Mouse (Mus musculus): ENCODE measurements at regions not wholly inside any gene's neighbourhood (a gene's known extent, or its start where the extent isn't known, plus 50 kb on each side); places are given as distances from the start of the nearest gene placed in this dataset.
"Not testable (repeated sequence)": the region's sequence is repeated elsewhere in the genome, so short reads cannot be mapped to it uniquely, and the experiment has no call there.

DNA sequence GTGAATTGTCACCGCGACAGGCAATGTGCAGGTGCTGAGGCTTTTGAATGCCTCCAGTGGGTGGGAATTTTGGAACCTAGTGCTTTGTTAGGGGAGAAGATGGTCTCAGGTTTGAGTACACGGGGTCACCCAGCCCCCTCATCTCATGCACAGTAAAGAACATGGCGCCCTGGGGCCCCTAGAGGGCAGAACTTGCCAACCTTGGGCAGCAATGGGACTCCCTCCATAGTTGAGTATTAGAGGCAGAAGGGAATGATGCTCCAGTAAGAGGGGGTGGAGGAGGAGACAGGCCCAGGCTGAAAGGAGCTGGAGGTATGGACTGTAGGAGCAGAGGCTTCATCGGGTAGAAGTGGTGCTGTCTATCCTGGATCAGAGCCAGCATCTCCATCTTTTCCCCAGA, 226.1 kb downstream of the Tpra1 start:
- H3K4me3 ChIP-seq (ENCODE audit: low read length); H3K9me3 ChIP-seq (ENCODE audit: control insufficient read depth, low read length); H3K36me3 ChIP-seq (ENCODE audit: control insufficient read depth, insufficient read depth, low read length); H3K27me3 ChIP-seq (replicated peaks; ENCODE audit: control insufficient read depth, insufficient read depth, low read length); H3K4me1 ChIP-seq (ENCODE audit: control insufficient read depth, insufficient read depth, low read depth, low read length); H3K27ac ChIP-seq (ENCODE audit: low read depth, low read length); H3K9ac ChIP-seq (ENCODE audit: low read depth, low read length); H3K4me2 ChIP-seq (ENCODE audit: low read length); ATAC-seq: not testable (repeated sequence)
- 68% methylated on average over 5 of the region's 5 CpGs for WGBS

DNA sequence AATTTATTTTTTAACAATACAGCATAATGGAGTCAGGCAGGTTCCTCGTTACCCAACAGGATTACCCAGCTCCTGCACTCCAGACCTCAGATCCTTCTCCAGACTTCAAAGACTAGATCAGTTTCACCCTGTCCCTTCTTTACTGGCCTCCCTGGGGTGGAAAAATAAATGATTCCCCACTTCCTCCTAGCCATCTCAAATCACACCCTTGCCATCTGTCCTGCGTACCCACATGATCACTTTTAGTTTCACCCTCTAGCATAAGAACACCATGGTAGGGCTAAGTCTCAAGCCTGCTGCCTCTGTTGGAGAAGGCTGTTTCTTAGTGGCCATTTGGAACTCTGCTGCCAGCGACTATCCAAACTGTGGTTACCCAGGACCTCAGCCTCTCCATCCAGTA, 222.0 kb downstream of the Plxna1 start:
- Histone ChIP-seq H3K4me1 (ENCODE audit: control insufficient read depth, insufficient read depth, low read depth, low read length) (no peaks in the 10 kb centered on the region), H3K27ac (ENCODE audit: low read depth, low read length) (no peak overlapping the region), H3K27me3 (replicated peaks; ENCODE audit: control insufficient read depth, insufficient read depth, low read length) (no peaks in the 10 kb centered on the region), H3K4me2 (ENCODE audit: low read length) (no peak overlapping the region), H3K9me3 (ENCODE audit: control insufficient read depth, low read length) (no peaks in the 10 kb centered on the region), H3K9ac (ENCODE audit: low read depth, low read length) (no peak overlapping the region), H3K4me3 (ENCODE audit: low read length) (no peak overlapping the region), H3K36me3 (ENCODE audit: control insufficient read depth, insufficient read depth, low read length) (no peaks in the 10 kb centered on the region)
- no peak for ATAC-seq
- 84% methylated on average over 3 of the region's 3 CpGs for WGBS

DNA sequence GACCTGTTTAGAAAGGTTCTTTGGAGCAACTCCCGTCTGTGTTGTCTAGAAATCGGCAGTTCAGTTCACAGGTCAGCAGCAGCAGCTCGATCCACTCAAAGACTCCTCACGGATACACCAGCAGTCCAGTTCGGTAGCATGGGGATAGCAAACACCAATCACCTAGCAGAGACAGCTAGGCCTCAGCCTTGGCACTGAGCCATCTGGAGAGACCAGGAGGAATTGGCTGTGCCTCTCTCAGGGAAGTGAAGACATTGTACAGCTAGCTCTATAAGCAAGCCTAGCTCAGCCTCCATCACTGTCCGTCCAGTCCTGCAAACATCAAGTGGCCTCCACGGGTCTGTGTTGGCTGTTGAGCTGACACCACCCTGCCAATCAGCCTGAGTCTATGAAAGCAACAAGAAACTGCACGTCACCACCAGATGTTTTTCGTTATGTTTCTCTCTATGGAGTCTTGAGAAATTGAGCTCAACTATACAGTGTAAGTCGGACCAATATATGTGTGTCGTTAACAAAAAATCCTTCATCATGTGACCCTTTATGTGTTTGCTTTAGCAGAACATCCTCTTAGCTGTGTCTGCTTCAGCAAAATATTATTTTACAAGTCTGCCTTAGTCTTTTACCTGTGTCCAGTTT, 209.3 kb downstream of the Plxna1 start:
- H3K4me1 ChIP-seq (ENCODE audit: control insufficient read depth, insufficient read depth, low read depth, low read length) = no peaks in the 10 kb centered on the region
- no peak overlapping the region for H3K4me2 ChIP-seq (ENCODE audit: low read length)
- no peak overlapping the region for H3K9ac ChIP-seq (ENCODE audit: low read depth, low read length)
- no peak overlapping the region for H3K4me3 ChIP-seq (ENCODE audit: low read length)
- 73% methylated on average over 11 of the region's 11 CpGs for WGBS
- peaks cover 2% of the 10 kb centered on the region; the same call in 1 of the 2 replicates for H3K9me3 ChIP-seq (ENCODE audit: control insufficient read depth, low read length)
- no peak overlapping the region for H3K27ac ChIP-seq (ENCODE audit: low read depth, low read length)
- H3K36me3 ChIP-seq (ENCODE audit: control insufficient read depth, insufficient read depth, low read length) = no peaks in the 10 kb centered on the region
- ATAC-seq = no peak
- no peaks in the 10 kb centered on the region for H3K27me3 ChIP-seq (replicated peaks; ENCODE audit: control insufficient read depth, insufficient read depth, low read length)

DNA sequence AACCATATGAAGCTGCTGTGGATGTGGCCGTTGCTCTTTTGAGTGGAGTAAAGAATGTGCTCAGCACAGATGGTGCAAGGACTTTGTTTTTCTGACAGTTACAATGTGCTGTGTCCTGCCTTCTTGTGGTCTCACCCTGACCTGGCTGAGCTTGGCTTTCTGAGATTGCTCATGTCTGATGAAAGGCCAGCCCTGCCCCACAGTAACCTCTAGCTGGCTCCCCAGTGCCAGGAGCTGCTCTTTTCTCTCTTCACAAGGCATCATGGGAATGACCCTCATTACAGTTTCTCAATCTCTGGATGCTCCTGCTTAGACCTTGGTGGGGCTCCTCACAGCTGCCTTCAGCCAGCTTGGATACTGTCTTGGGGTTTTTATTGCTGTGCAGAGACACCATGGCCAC, 204.9 kb downstream of the Plxna1 start:
- ATAC-seq = no peak
- Histone ChIP-seq H3K27me3 (replicated peaks; ENCODE audit: control insufficient read depth, insufficient read depth, low read length) (no peaks in the 10 kb centered on the region), H3K9ac (ENCODE audit: low read depth, low read length) (no peak overlapping the region), H3K27ac (ENCODE audit: low read depth, low read length) (no peak overlapping the region), H3K4me1 (ENCODE audit: control insufficient read depth, insufficient read depth, low read depth, low read length) (peaks cover 2% of the 10 kb centered on the region; the same call in 1 of the 2 replicates), H3K9me3 (ENCODE audit: control insufficient read depth, low read length) (peaks cover 2% of the 10 kb centered on the region; the same call in 1 of the 2 replicates), H3K4me2 (ENCODE audit: low read length) (no peak overlapping the region), H3K36me3 (ENCODE audit: control insufficient read depth, insufficient read depth, low read length) (no peaks in the 10 kb centered on the region), H3K4me3 (ENCODE audit: low read length) (no peak overlapping the region)
- 80% methylated on average over 1 of the region's 1 CpGs for WGBS

DNA sequence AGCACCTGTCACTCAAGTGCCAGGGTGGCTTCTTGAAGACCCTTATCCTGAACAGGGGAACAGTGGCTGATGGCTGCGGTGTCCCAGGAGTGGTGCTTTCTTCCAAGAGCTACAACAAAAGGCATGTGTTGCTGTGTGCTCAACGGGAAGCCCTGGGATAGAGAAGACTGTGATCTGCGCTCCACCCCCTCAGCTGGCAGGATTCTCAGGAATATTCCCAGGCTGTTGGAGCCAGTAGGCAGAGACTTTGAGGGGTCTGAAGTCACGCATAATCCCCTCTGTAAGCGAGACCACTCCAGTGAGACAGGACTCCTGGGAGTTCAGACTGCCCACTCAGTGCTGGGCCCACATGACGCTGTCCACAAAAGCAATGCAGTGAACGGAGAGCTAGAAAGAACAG, 202.4 kb downstream of the Plxna1 start:
- ATAC-seq = no peak
- H3K27me3 ChIP-seq (replicated peaks; ENCODE audit: control insufficient read depth, insufficient read depth, low read length) = no peaks in the 10 kb centered on the region
- H3K4me2 ChIP-seq (ENCODE audit: low read length) = no peak overlapping the region
- peaks cover 2% of the 10 kb centered on the region; the same call in 1 of the 2 replicates for H3K4me1 ChIP-seq (ENCODE audit: control insufficient read depth, insufficient read depth, low read depth, low read length)
- no peak overlapping the region for H3K9ac ChIP-seq (ENCODE audit: low read depth, low read length)
- 42% methylated on average over 7 of the region's 7 CpGs for WGBS
- no peaks in the 10 kb centered on the region for H3K9me3 ChIP-seq (ENCODE audit: control insufficient read depth, low read length)
- H3K36me3 ChIP-seq (ENCODE audit: control insufficient read depth, insufficient read depth, low read length) = no peaks in the 10 kb centered on the region
- H3K4me3 ChIP-seq (ENCODE audit: low read length) = no peak overlapping the region
- H3K27ac ChIP-seq (ENCODE audit: low read depth, low read length) = no peak overlapping the region

DNA sequence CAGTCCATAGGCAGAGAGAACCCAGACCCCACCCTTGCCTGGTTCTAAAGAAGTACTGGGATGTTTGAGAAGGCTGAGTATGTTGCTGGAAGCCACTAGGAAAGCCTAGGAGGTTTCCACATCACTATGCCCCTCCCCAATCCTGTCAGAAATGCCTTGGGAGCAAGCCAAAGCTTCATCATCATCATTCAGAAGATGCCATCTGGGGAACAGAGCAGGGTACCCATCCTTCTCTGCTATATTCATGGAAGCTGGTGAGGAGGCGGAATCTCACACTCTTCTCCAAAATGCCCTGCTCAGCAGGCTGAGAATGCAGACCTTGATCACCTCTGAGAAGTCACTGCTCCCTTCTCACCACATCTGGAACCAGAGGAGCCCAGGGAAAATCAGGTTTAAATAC, 200.7 kb downstream of the Plxna1 start:
- Histone ChIP-seq H3K4me1 (ENCODE audit: control insufficient read depth, insufficient read depth, low read depth, low read length) (peaks cover 2% of the 10 kb centered on the region; the same call in 1 of the 2 replicates), H3K4me2 (ENCODE audit: low read length) (no peak overlapping the region), H3K4me3 (ENCODE audit: low read length) (no peak overlapping the region), H3K27ac (ENCODE audit: low read depth, low read length) (no peak overlapping the region), H3K36me3 (ENCODE audit: control insufficient read depth, insufficient read depth, low read length) (no peaks in the 10 kb centered on the region), H3K9ac (ENCODE audit: low read depth, low read length) (no peak overlapping the region), H3K9me3 (ENCODE audit: control insufficient read depth, low read length) (no peaks in the 10 kb centered on the region), H3K27me3 (replicated peaks; ENCODE audit: control insufficient read depth, insufficient read depth, low read length) (no peaks in the 10 kb centered on the region)
- no peak for ATAC-seq
- 100% methylated on average over 1 of the region's 1 CpGs for WGBS

DNA sequence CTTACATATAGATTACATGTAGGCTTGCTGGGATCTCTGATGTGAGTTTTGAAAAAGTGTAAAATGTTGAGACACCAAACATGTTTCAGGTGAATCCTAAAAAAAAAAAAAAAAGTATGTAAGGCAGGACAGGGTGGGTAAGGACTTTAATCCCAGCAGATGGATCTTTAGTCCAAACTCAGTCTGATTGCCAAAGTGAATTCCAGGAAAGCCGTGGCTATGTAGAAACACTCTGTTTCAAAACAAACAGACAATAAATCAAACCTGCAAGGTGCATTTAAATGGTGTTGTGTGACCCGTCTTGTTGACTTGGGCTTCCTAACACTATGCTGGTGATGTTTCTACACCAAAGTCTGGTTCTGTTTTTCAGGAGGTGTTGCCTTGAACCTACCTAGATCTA, 192.9 kb downstream of the Plxna1 start:
- no peak overlapping the region for H3K27ac ChIP-seq (ENCODE audit: low read depth, low read length)
- ATAC-seq = no peak
- no peaks in the 10 kb centered on the region for H3K36me3 ChIP-seq (ENCODE audit: control insufficient read depth, insufficient read depth, low read length)
- no peaks in the 10 kb centered on the region for H3K4me1 ChIP-seq (ENCODE audit: control insufficient read depth, insufficient read depth, low read depth, low read length)
- H3K9me3 ChIP-seq (ENCODE audit: control insufficient read depth, low read length) = peaks cover 3% of the 10 kb centered on the region; the same call in 1 of the 2 replicates
- 81% methylated on average over 2 of the region's 2 CpGs for WGBS
- H3K9ac ChIP-seq (ENCODE audit: low read depth, low read length) = no peak overlapping the region
- H3K27me3 ChIP-seq (replicated peaks; ENCODE audit: control insufficient read depth, insufficient read depth, low read length) = no peaks in the 10 kb centered on the region
- H3K4me2 ChIP-seq (ENCODE audit: low read length) = no peak overlapping the region
- H3K4me3 ChIP-seq (ENCODE audit: low read length) = no peak overlapping the region

DNA sequence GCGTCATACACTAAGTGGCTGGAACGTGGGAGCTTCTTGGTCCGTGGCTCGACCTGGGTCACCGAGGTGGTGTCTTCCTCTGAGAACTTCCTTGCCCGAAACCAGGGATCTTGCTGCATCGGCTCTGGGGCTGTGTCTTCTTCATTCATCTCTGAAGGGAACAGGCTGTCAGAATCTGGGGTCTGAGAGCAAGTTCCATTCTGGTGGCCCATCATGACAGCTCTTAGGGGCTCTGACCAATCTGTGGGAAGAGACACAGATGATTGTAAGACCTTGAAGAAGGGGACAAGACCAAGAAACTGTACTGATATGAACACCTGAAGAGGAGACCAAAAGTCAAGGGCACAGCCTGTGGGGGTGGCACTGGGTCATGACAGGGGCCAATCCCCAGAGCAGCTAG, 177.5 kb downstream of the Plxna1 start:
- WGBS = no CpG with 5 or more reads among the region's 7 CpGs
- H3K27me3 ChIP-seq (replicated peaks; ENCODE audit: control insufficient read depth, insufficient read depth, low read length); H3K4me3 ChIP-seq (ENCODE audit: low read length); H3K4me1 ChIP-seq (ENCODE audit: control insufficient read depth, insufficient read depth, low read depth, low read length); H3K4me2 ChIP-seq (ENCODE audit: low read length); ATAC-seq; H3K9me3 ChIP-seq (ENCODE audit: control insufficient read depth, low read length); H3K27ac ChIP-seq (ENCODE audit: low read depth, low read length); H3K36me3 ChIP-seq (ENCODE audit: control insufficient read depth, insufficient read depth, low read length); H3K9ac ChIP-seq (ENCODE audit: low read depth, low read length): not testable (repeated sequence)

DNA sequence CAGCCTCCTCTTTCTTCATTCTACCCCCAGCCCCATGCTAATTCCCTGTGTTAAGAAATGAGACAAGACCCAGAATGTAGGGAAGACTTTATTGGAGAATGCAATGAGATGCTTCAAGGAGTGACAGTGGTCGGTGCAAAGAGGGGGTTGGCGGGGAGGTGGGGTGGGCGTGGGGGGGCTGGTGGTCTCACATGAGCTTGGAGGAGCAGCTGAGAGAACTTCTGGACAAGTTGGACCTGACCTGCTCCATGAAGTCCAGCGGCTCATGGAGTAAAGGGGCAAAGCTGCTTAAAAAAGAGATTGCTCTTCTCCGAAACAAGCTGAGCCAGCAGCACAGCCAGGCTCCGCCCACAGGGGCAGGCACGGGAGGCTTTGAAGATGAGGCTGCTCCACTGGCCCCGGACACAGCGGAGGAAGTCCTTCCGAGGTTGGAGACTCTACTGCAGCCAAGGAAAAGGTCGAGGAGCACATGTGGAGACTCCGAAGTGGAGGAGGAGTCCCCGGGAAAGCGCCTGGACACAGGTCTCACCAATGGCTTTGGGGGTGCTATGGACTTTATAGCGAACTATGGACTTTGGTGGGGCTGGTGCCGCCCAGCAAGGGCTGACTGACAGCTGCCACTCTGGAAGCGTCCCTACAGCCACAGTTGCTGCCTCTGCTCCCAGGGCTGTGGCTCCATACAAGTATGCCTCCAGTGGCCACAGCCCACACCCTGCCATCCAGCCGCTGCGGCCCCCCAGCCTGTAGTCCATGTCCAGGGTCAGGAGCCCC, 161.7 kb downstream of the Plxna1 start:
- H3K27ac ChIP-seq (ENCODE audit: low read depth, low read length); H3K36me3 ChIP-seq (ENCODE audit: control insufficient read depth, insufficient read depth, low read length); H3K9ac ChIP-seq (ENCODE audit: low read depth, low read length); H3K4me1 ChIP-seq (ENCODE audit: control insufficient read depth, insufficient read depth, low read depth, low read length); H3K27me3 ChIP-seq (replicated peaks; ENCODE audit: control insufficient read depth, insufficient read depth, low read length); H3K9me3 ChIP-seq (ENCODE audit: control insufficient read depth, low read length): not testable (repeated sequence)
- Histone ChIP-seq H3K4me2 (ENCODE audit: low read length) (peak overlapping the region; percentile 46), H3K4me3 (ENCODE audit: low read length) (peak overlapping the region; percentile 22; the same call in 1 of the 2 replicates)
- ATAC-seq = peak; percentile 56
- WGBS = 9% methylated on average over 19 of the region's 19 CpGs

All from hindbrain, embryonic 16.5 days (tissue).